Mouse (Mus musculus): ENCODE results near the gene Prrc2b.

Prrc2b gene

DNA sequence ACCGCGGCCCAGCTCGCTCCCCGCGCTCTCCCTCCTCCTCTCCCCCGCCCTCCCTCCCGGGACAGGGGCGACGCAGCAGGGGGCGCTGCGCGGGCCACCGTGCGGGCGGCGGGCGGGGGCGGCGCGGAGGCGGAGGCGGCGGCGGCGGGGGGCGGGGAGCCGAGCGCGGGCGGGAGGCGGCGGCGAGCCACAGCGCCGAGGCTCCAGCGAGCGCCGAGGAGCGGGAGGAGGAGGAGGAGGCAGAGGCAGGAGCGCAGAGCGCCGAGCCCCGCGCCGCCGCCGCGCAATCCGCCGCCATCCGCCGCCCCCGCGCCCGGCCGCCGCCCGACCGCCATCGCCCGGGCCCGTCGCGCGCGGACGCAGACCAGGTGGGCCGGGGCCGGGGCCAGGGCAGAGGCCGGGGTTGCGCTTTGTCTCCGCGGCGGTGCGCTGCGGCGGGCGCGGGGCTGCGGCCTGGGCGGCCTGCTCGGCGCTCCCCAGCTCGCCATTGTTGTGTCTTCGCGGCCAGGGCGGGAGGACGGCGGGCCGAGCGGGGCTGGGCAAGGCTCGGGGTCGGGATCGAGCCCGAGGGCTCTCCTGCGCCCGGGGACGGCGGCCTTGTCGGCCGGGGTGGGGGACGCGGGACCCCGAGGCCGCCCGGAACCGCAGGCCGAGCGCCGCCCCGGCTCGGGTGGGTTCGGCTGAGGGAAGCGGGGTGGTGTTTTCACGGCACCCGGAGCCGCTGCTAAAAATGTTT, at the start of gene Prrc2b:
Gene Prrc2b (plus strand): TSS at position 159 of the 736 bp plus-strand sequence.
- DNase-seq (ENCODE audit: low read depth, low spot score), result peak; percentile 77

DNA sequence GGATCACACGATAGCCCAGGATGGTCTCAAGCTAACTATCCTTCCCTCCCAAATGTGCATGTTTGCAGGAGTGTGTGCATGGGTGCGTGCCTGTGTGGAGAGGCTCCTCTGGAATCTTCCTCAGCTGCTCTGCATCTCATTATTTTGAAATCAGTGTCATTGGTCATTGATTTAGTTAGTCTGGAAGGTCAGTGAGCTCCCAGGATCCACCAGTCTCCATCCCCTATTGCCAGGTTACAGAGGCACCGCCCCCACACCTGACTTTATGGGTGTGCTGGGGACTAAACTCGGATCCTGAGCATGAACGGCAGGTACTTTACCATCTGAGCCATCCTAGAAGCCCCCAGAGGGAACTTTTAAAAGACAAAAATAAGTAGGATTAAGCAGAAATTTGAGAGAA, 47.9 kb upstream of the Prrc2b start:
- DNase-seq (ENCODE audit: low read depth, low spot score), result no peak

DNA sequence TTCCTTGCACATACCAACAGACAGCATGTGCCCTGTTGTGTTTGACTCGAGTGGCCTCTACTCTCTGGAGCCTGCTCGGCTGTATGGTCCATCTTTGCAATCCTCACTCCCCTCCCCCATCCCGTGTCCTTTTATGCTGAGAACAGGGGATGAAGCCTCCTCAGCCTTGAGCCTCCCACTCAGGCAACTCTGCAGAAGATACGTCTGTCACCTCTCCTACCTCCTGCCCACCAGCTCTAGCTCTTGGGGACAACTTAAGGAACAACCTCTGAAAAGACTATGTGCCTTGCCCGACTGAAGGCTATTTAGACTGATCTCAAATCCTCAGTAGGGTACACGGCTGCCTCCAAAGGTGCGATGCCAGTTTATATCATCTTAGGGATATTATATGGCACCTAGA, 47.3 kb upstream of the Prrc2b start:
- DNase-seq (ENCODE audit: low read depth, low spot score), result no peak

DNA sequence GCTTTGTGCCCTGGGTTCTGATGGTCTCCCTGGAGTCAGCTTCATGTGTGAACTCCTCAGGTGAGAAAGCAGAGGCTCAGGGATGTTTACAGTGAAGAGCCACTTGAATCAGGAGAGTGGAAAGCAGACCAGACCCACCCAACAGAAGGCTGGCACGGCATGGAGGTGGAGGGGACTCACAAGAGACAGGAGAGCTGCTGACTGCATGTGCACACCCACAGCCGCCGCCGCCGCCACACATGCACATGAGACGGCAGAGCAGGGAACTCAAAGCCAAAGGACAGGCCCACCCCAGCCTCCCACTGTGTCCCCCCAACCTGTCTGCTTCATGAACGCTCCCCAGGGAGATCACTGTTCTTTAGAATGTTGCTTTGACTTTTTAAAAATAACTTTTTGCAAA, 46.8 kb upstream of the Prrc2b start:
- no peak for DNase-seq (ENCODE audit: low read depth, low spot score)

DNA sequence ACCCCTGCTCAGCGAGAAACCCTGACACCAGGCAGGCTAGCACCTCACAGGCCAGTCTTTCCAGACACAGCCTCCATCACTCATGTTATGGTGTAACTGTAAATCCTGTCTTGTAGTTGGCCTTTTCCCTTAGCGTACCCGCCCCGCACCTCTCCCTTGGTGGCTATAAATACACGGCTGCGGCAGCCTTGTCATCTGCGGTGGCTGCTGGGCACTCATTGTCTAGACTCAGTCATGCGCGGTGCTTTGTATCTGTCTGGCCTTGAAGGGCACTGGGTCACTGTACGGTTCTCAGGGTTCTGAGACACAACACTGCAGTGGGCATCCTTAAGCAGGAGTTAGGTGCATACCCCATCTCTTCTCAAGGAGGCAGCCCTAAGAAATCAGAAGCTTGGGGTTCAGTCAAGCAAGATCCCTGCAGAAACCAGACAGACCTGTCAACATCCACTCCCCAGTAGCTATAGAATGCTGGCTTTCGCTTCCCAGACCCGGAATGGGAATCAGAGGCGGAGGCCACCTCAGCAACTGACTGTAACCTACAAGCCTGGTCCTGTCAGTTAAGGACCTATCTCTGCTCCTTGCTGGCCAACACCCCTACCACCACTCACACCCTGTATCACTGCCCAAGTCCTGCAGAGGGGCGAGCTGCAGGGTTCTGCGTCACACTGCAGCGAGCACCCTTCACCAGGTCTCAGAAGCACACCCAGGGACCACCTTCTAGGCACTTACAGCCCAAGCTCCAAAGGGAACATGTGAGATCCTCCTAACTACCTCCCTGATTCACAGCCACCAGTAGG, 45.6 kb upstream of the Prrc2b start:
- no peak for DNase-seq (ENCODE audit: low read depth, low spot score)

DNA sequence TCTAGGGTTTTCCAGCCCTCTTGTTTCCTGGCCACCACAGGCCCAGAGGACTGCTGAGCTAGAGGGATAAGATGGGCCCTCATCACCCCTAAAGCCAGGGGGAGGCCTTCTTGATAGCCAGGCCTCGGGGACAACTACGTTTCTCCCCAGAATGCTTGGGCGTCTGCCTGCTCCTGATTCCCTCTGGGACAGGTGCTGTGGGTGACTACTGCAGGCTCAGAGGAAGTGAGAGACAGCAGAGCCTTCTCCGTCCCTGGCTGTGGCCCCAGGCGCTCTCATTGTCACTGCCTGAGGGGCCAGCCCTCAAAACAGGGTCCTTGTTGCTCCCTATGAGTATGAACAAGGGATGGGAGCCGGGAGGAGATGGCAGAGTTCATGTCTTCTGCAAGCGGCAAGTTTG, 45.0 kb upstream of the Prrc2b start:
- DNase-seq (ENCODE audit: low read depth, low spot score), result no peak

DNA sequence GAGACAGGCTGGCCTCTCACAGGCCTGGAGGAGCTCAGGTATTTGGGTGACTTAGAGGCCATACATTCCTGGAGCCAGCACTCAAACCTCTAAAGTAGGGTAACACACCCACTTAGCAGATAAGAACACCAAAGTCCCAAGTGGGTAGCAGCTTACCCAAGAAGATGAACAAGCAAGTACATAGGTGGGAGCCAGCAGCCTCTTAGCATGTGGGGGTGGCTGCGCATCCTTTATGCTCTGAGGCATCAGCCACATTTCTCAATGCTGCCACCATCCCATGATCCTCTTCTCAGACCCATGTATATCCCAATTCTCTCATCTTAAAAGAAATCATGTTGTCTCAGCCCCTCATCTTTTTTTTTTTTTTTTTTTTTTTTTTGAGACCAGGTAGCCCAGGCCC, 39.6 kb upstream of the Prrc2b start:
- no peak for DNase-seq (ENCODE audit: low read depth, low spot score)

DNA sequence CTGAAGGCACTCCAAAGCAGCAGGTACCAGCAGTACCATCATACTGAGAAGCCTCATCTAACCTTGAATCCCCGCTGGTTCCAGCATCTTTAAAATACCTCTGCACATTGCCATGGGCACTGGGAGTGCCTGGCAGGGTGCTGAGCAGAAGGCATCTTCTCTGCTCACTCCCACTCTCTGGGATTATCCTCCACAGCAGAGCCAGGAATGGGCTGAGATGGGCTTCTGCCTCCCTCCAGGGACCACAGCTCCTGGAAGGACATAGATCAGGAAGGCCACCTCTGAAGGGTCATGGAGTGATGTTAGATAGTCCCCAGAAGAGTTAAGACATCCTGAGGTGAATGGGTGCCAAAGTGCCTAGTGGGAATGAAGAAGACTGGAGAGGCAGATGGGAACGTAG, 38.3 kb upstream of the Prrc2b start:
- no peak for DNase-seq (ENCODE audit: low read depth, low spot score)

DNA sequence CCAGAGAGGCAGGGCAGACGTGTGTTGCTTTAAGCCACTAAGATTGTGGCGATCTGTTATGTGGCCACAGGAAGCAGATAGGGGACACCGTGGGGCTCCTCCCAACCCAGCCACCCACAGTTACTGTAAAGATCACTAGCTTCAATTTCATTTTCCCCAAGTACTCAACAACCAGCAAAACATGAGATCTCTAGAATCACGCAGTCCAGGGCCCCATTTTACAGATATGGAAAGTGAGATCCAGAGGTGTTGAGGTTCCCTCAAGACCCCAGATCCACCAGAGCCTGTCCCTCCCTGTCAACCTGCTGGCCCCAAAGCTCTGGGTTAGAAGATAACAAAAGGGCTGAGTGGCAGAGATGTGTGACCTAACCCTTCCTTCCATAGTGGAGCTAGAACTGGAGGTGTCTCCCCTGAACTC, 35.0 kb upstream of the Prrc2b start:
- DNase-seq (ENCODE audit: low read depth, low spot score), result no peak

DNA sequence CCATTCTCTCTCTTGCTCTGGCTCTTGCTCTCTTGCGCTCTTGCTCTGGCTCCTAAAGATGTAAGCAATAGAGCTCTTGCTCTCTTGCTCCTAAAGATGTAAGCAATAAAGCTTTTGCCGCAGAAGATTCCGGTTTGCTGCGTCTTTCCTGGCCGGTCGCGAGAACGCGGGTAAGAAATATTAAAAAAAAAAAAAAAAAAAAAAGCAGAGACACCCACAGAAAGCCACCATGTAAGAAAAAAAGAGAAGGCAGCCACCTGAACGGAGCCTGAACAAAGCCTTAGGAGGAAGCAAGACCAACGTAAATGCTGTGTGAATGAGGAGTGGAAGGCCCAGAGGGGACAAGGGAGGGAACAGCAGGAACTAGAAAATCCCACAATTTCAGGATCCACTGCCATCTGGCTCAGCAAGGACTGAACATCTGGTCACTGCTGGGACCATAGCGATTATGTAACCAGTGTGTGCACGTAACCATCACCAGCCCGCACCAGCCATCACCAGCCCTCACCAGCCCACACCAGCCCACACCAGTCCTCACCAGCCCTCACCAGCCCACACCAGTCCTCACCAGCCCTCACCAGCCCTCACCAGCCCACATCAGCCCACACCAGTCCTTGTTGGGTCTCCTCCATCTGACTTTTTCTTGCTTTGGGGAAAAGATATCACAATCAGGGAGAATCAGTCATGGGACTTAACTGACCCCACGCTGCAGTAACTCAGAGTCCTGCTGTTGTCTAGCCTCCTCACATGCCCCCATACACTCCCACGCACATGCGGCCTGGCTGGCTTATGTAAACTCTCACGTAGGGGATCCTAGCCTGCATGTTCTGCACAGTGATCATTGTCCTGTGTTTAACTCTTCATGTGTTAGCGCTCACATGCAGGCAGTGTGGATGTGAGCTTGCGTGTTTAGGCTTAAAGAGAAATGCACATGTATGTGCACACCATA, 30.8 kb upstream of the Prrc2b start:
- DNase-seq (ENCODE audit: low read depth, low spot score), result no peak

DNA sequence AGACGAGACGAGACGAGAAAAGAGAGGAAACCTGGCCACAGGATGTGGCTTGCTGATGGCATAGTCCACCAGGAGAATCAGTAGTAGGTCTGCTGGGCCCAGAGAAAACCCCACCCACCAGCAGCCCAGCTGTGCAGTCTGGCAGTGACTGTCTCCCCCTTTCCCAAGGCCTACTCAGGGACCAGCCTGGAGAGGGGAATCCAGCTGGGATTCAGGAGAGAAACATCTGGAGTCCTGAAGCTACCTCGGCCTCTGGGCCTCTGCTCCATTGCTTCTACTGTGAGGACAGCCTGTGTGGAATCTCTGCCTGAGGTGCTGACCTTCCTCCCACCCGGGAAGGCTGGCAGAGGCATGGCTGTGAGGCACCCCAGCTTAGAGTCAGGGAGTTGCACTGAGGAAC, 29.7 kb upstream of the Prrc2b start:
- peak; percentile 60 for DNase-seq (ENCODE audit: low read depth, low spot score)

DNA sequence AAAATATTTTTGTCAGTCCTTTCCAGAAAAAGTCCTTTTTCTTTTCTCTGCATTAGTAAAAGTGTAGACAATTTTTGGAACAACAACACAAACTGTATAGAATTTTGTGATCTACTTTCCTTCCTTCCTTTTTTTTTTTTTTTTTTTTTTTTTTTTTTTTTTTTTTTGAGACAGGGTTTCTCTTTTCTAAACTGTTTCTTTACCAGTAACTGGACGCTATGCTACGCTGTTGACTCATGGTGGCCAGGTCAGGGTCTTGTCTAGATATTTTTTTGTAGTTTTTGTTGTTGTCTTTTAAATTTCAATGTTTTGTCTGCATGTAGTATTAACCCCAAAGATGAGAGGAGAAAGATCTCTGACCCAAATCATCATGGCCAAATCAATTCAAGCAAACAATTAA, 29.1 kb upstream of the Prrc2b start:
- no peak for DNase-seq (ENCODE audit: low read depth, low spot score)

DNA sequence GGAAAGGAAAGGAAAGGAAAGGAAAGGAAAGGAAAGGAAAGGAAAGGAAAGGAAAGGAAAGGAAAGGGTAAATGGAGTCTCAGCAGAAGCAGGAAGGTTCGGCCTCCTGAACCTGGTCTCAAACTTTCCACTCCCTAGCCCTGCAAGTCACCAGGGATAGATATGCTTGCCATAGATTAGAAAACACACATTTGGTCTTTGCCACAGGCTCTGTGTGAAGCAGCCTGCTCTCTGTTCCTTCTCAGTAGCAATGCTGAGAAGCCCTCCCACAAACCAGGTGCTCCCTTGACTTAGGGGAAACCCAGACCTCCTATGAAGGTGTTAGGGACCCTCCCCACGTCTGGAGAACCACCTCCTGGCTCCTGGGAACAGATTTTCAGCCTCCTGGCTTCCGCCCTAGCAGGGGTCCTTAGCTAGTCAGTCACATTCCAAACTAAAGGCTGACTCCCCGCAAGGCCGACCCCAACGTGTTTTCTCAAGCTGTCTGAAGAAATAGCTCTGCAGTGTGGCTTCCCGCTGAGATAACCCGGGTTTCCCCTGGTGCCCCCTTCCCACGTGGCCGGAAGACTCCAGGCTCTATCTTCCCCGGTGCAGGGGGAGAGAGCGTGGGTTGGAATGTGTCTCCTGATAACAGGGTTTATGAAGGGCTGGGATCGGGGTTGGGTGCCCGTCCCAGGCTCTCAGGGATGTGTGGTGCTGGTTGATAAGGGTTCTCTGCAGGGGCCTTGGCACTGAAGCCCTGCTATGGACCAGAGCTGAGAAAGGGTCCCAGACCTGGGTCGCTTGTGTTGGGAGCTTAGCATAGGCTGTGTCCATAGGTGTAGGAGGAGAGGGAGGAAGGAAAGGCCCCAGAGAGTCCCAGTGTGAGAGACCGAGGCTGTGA, 23.0 kb upstream of the Prrc2b start:
- no peak for DNase-seq (ENCODE audit: low read depth, low spot score)

DNA sequence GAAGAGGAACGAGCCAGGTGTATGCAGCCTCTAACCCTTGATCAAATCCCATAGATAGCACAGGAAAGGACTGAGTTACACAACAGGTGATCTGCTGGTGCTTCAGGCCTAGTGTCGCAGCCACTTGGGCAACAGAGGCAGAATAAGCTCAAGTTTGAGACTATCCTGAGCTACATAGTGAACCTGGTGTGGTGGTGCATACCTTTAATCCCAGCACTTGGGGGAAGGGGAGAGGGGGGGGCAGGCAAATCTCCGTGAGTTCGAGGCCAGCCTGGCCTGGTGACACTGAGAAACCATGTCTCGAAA, 22.4 kb upstream of the Prrc2b start:
- DNase-seq (ENCODE audit: low read depth, low spot score), result no peak

DNA sequence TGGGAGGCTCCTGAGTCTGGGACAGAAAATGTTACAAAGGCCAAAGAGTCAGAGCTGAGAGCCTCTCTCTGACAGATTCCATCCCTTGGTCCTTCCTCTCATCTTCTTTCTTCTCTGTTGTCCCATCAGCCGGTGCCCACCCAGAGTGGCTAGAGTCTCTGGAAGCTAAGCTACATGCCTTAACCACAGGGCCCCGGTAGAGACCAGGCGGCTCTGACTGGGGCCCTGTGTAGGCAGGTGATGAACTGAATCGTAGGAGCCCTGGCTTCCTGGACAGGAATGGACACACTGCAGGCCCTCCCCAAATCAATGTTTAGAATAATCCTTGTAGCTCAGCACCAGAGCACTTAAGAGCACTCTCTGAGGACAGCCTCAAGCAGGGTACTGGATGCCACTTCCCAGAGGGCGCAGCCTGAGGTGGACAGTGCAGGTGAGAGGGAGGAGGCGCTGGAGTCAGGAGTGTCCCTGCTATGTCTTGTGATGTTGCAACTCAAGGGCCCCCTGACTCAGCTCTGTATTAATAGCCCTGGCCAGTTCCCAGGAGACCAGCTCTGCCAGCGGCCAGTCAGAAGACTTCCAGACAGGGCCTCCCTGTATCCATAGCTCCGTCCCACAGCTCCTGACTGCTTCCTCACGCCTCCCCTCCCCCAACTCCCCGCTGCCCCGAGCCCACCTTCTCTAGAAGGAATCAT, 21.4 kb upstream of the Prrc2b start:
- no peak for DNase-seq (ENCODE audit: low read depth, low spot score)

DNA sequence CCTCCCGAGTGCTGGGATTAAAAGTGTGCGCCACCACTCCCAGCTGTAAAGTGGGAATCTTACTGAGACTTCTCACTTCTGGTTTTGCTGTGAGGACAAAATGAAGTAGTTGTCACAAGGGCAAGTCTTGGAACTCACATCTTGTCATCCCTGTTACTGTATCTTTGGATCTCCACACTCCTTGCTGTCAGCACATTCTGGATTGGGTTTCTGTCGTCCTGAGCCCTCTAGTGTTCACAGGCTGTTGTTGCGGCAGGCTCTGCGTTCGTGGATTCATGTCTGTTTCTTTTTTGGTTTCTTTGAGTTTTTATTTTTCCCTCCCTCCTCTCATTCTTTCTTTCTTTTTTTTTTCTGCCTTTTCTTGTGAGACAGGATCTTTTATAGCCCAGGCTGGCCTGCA, 20.4 kb upstream of the Prrc2b start:
- peak; percentile 62 for DNase-seq (ENCODE audit: low read depth, low spot score)

DNA sequence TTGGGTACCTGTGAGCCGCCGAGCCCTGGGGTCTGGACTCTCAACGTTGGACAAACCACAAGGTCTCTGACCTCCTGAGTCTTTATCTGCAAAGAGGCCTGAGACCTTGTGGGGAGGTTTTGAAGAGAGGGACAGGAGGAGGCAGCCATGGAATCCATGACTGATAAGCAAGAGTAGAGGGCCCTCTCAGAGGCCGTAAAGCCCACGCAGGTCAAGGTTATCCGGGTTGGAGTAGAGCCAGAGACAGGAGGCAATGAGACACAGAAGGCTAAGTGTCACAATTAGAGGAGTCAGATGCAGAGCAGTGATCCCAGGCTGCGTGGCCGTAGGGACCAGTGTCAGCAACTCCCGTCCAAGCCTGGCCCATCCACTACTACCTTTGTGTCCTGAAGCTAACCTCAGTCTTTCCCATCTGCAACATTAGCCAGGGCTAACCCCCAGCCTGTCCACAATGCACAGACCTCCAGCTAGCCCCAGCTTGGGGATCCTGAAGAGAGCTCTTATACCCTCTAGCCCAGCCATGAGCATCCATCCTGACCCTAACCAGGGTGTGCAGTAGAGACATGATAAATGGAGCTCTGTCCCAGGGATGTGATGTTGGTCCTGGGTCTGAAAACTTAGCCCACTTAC, 19.6 kb upstream of the Prrc2b start:
- DNase-seq (ENCODE audit: low read depth, low spot score), result no peak

DNA sequence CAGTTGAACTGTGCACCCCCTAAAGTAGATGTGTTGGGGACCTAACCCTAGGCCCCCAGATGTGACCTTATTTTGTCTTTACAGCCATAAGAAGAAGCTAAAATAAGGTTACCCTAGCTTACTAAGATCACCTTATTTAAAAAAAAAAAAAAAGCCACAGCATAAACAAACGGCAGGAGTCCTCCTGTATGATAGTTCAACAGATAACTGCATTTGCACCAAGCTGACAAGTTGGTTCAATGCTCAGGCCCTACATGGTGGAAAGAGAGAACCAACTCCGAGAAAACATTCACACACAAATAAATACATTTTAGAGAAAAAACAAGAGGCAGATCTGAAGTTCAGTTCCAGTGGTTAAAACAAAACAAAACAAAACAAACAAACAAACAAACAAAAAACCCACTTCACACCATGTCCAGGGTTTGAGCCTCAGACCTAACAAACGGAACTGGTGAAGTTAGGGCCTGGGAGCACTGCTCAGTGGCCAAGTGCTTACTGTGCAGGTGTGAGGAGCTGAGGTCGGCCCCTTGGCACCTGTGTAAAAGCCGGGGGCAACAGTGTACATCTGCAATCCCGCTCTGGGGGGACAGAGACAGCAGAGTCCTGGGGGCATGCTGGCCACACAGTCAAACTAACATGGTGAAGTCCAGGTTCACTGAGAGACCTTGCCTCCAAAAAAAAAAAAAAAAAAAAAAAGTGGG, 18.9 kb upstream of the Prrc2b start:
- DNase-seq (ENCODE audit: low read depth, low spot score), result no peak

DNA sequence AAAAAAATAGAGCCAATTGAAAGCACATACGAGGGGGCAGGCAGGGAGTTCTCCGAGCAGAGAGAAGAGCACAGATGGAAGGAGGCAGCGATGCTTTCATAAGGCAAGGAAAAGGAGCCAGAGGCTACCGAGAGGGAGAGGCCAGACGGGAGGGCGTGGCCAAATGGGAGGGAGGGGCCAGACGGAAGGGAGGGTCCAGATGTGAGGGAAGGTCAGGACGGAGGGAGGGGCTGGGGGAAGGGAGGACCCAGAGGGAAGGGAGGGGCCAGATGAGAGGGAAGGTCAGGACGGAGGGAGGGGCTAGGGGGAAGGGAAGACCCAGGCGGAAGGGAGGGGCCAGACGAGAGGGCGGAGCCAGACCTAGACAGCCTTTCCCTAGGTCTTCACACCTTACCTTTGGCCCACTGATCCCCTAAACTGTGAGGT, 18.3 kb upstream of the Prrc2b start:
- DNase-seq (ENCODE audit: low read depth, low spot score), result peak; percentile 68

DNA sequence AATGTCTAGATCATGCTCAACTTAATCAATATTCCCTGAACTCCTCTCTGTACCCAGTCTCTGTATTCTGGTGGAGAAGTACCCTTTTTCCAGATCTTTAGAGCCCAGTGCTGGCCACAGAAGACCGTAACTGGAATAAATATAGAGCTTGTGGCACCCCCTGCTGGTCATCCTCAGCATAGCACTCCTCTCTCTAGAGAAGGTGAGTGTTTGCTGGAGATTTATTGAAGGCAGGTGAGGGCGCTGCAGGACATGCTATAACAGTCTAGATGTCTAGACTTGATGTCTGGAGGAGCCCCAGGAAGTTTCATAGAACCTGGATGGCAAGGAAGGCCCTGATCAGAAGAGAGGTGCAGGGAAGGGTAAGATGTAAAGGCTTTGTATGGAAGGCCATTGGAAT, 16.8 kb upstream of the Prrc2b start:
- DNase-seq (ENCODE audit: low read depth, low spot score), result peak; percentile 89
